Mouse (Mus musculus): ENCODE measurements around the gene Ubac2. TPM values are rescaled to one million over a fixed set of nuclear protein-coding genes. Genes with fewer than 3 reads are reported as not detected.

The Ubac2 gene
- polyA plus RNA-seq, 1 experiment from 2014 or later, result 72.9 TPM

DNA sequence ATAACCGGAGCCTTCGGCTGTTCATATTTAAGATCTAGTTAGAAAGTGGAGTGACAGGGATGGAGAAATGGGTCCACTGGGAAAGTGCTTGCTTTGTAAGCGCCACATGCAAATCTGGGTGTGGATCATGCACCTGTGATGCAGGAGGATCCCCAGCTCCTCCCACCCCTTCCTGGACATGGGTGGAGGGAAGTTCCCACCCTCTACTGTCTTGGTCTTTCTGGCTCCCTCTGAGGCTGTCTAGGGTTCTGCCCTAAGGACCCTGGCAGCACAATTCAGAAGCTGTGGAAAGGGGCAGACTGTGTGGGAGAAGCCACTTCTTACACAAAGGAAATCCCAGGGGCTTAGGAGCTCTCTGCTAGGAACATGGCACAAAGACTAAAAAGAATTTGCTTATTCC lies 53.2 kb downstream of the Ubac2 start:
- H3K9ac ChIP-seq (ENCODE audit: low read length), result no peak overlapping the region
- 95% methylated on average over 3 of the region's 3 CpGs for WGBS
- H3K4me2 ChIP-seq (ENCODE audit: low read depth, low read length, severe bottlenecking), result no peak overlapping the region
- no peaks in the 10 kb centered on the region for H3K36me3 ChIP-seq (ENCODE audit: control insufficient read depth, insufficient read depth, low read length)
- H3K27me3 ChIP-seq (ENCODE audit: control insufficient read depth, insufficient read depth, low read length), result no peaks in the 10 kb centered on the region
- H3K4me1 ChIP-seq (replicated peaks; ENCODE audit: control insufficient read depth, insufficient read depth, low read length), result no peaks in the 10 kb centered on the region
- no peak for DNase-seq (ENCODE audit: low spot score)
- no peak overlapping the region for H3K4me3 ChIP-seq (ENCODE audit: low read depth, low read length)
- H3K9me3 ChIP-seq (ENCODE audit: control insufficient read depth, low read length), result no peaks in the 10 kb centered on the region
- no peak overlapping the region for H3K27ac ChIP-seq (ENCODE audit: low read depth, low read length)
- no peak for ATAC-seq (replicated peaks; ENCODE audit: low FRiP score)

DNA sequence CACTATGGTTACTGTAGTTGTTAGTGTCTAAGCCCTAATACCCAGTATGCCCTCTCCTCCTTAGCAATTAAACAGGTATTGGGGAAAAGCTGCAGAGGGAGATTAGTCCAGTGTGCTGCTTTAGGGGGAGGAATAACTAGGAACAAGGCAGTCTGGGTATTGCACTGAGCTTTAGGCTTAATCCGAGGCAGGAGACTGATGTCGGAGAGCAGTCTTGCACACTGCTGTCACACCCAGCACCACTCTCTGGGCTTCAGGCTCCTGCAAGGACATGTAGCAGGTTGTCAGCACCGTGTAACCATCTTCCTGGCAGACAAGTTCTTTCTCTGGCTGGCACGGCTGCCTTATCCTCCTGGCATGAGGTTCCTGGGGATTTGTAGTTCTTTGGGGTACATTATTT lies 53.8 kb downstream of the Ubac2 start:
- Histone ChIP-seq H3K27me3 (ENCODE audit: control insufficient read depth, insufficient read depth, low read length) (no peaks in the 10 kb centered on the region), H3K27ac (ENCODE audit: low read depth, low read length) (no peak overlapping the region), H3K9me3 (ENCODE audit: control insufficient read depth, low read length) (no peaks in the 10 kb centered on the region), H3K4me3 (ENCODE audit: low read depth, low read length) (no peak overlapping the region), H3K4me1 (replicated peaks; ENCODE audit: control insufficient read depth, insufficient read depth, low read length) (no peaks in the 10 kb centered on the region), H3K36me3 (ENCODE audit: control insufficient read depth, insufficient read depth, low read length) (no peaks in the 10 kb centered on the region), H3K4me2 (ENCODE audit: low read depth, low read length, severe bottlenecking) (no peak overlapping the region), H3K9ac (ENCODE audit: low read length) (no peak overlapping the region)
- WGBS, result 78% methylated on average over 4 of the region's 4 CpGs
- ATAC-seq (replicated peaks; ENCODE audit: low FRiP score) (no peak), DNase-seq (ENCODE audit: low spot score) (no peak)

GRCm38 (mm10) chr14:121933906-121934596 lies 55.6 kb downstream of the Ubac2 start:
- H3K4me1 ChIP-seq (replicated peaks; ENCODE audit: control insufficient read depth, insufficient read depth, low read length), result no peaks in the 10 kb centered on the region
- no peaks in the 10 kb centered on the region for H3K9me3 ChIP-seq (ENCODE audit: control insufficient read depth, low read length)
- H3K4me2 ChIP-seq (ENCODE audit: low read depth, low read length, severe bottlenecking), result no peak overlapping the region
- no peak overlapping the region for H3K4me3 ChIP-seq (ENCODE audit: low read depth, low read length)
- H3K27me3 ChIP-seq (ENCODE audit: control insufficient read depth, insufficient read depth, low read length), result no peaks in the 10 kb centered on the region
- ATAC-seq (replicated peaks; ENCODE audit: low FRiP score), result no peak
- DNase-seq (ENCODE audit: low spot score), result no peak
- no peak overlapping the region for H3K9ac ChIP-seq (ENCODE audit: low read length)
- WGBS, result 93% methylated on average over 7 of the region's 7 CpGs
- H3K36me3 ChIP-seq (ENCODE audit: control insufficient read depth, insufficient read depth, low read length), result no peaks in the 10 kb centered on the region
- H3K27ac ChIP-seq (ENCODE audit: low read depth, low read length), result no peak overlapping the region

GRCm38 (mm10) chr14:121934597-121934946 lies 56.2 kb downstream of the Ubac2 start:
- no peak overlapping the region for H3K9ac ChIP-seq (ENCODE audit: low read length)
- H3K4me1 ChIP-seq (replicated peaks; ENCODE audit: control insufficient read depth, insufficient read depth, low read length), result no peaks in the 10 kb centered on the region
- H3K4me2 ChIP-seq (ENCODE audit: low read depth, low read length, severe bottlenecking), result no peak overlapping the region
- WGBS, result 94% methylated on average over 5 of the region's 5 CpGs
- H3K36me3 ChIP-seq (ENCODE audit: control insufficient read depth, insufficient read depth, low read length), result no peaks in the 10 kb centered on the region
- H3K27me3 ChIP-seq (ENCODE audit: control insufficient read depth, insufficient read depth, low read length), result no peaks in the 10 kb centered on the region
- ATAC-seq (replicated peaks; ENCODE audit: low FRiP score) (no peak), DNase-seq (ENCODE audit: low spot score) (no peak)
- H3K4me3 ChIP-seq (ENCODE audit: low read depth, low read length), result no peak overlapping the region
- H3K9me3 ChIP-seq (ENCODE audit: control insufficient read depth, low read length), result no peaks in the 10 kb centered on the region
- no peak overlapping the region for H3K27ac ChIP-seq (ENCODE audit: low read depth, low read length)

GRCm38 (mm10) chr14:121936356-121936755 lies 57.9 kb downstream of the Ubac2 start:
- DNase-seq (ENCODE audit: low spot score) (no peak), ATAC-seq (replicated peaks; ENCODE audit: low FRiP score) (no peak)
- WGBS, result 94% methylated on average over 4 of the region's 4 CpGs
- Histone ChIP-seq H3K4me1 (replicated peaks; ENCODE audit: control insufficient read depth, insufficient read depth, low read length) (no peaks in the 10 kb centered on the region), H3K9ac (ENCODE audit: low read length) (no peak overlapping the region), H3K27ac (ENCODE audit: low read depth, low read length) (no peak overlapping the region), H3K9me3 (ENCODE audit: control insufficient read depth, low read length) (no peaks in the 10 kb centered on the region), H3K4me2 (ENCODE audit: low read depth, low read length, severe bottlenecking) (no peak overlapping the region), H3K4me3 (ENCODE audit: low read depth, low read length) (no peak overlapping the region), H3K36me3 (ENCODE audit: control insufficient read depth, insufficient read depth, low read length) (no peaks in the 10 kb centered on the region), H3K27me3 (ENCODE audit: control insufficient read depth, insufficient read depth, low read length) (no peaks in the 10 kb centered on the region)

- no peaks in the 10 kb centered on the region for H3K27me3 ChIP-seq (ENCODE audit: control insufficient read depth, insufficient read depth, low read length)
- no peak for DNase-seq (ENCODE audit: low spot score)
- H3K9ac ChIP-seq (ENCODE audit: low read length), result no peak overlapping the region
- ATAC-seq (replicated peaks; ENCODE audit: low FRiP score), result no peak
- H3K4me2 ChIP-seq (ENCODE audit: low read depth, low read length, severe bottlenecking), result no peak overlapping the region
- no peak overlapping the region for H3K27ac ChIP-seq (ENCODE audit: low read depth, low read length)
- H3K4me3 ChIP-seq (ENCODE audit: low read depth, low read length), result no peak overlapping the region
- H3K9me3 ChIP-seq (ENCODE audit: control insufficient read depth, low read length), result no peaks in the 10 kb centered on the region
- no peaks in the 10 kb centered on the region for H3K4me1 ChIP-seq (replicated peaks; ENCODE audit: control insufficient read depth, insufficient read depth, low read length)
- WGBS, result 81% methylated on average over 8 of the region's 8 CpGs
- H3K36me3 ChIP-seq (ENCODE audit: control insufficient read depth, insufficient read depth, low read length), result no peaks in the 10 kb centered on the region
Measured at GRCm38 (mm10) chr14:121936856-121937255, 58.4 kb downstream of the Ubac2 start.

- H3K4me2 ChIP-seq (ENCODE audit: low read depth, low read length, severe bottlenecking), result no peak overlapping the region
- DNase-seq (ENCODE audit: low spot score) (no peak), ATAC-seq (replicated peaks; ENCODE audit: low FRiP score) (no peak)
- no peak overlapping the region for H3K4me3 ChIP-seq (ENCODE audit: low read depth, low read length)
- no peaks in the 10 kb centered on the region for H3K36me3 ChIP-seq (ENCODE audit: control insufficient read depth, insufficient read depth, low read length)
- H3K4me1 ChIP-seq (replicated peaks; ENCODE audit: control insufficient read depth, insufficient read depth, low read length), result no peaks in the 10 kb centered on the region
- H3K9me3 ChIP-seq (ENCODE audit: control insufficient read depth, low read length), result no peaks in the 10 kb centered on the region
- WGBS, result 92% methylated on average over 11 of the region's 11 CpGs
- no peaks in the 10 kb centered on the region for H3K27me3 ChIP-seq (ENCODE audit: control insufficient read depth, insufficient read depth, low read length)
- no peak overlapping the region for H3K9ac ChIP-seq (ENCODE audit: low read length)
- no peak overlapping the region for H3K27ac ChIP-seq (ENCODE audit: low read depth, low read length)
Measured at GRCm38 (mm10) chr14:121937601-121938255, 59.3 kb downstream of the Ubac2 start.

DNA sequence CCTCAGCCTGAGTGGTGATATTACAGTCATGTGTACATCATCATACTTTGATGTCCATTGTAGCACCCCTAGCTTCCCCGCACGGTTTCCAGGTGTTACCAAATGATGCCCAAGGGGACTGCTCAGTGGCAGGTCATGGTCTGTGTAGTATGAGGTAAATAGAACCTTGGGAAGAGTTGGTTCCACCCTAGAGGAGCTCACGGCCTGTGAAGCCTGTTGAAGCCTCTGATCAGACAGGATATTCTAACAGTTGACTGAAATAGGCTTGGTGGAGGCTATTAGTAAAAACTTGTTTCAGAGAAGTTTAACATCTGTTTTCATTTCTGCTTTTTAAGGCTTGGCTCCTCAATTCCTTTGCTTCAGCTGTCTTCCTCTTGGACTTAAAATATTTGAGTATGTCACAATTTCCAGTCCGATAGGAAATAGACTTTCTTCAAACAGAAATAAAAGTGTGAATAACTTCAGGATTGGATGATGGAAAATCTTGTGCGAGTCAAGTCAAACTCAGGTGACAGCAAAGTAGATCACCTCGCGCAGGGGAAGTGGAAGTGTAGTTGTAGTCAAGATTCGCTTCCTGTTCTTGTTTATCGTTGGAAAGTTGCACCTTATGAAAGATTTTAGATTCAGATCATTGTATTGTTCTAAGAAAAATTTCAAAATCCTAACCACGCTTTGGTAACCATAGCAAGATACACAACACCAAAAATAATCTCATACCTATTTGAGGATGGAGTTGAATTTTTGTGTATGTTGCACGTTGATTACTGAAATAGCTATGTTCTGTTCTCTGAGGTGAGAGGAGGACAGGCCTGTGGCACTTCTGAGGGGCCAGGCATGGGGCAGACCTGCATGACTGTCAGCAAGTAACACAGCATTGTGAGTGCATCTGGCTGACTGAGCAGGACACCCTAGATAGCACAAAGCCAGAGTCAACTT lies 60.1 kb downstream of the Ubac2 start:
- ATAC-seq (replicated peaks; ENCODE audit: low FRiP score), result no peak
- WGBS, result 95% methylated on average over 11 of the region's 11 CpGs
- Histone ChIP-seq H3K9me3 (ENCODE audit: control insufficient read depth, low read length) (no peaks in the 10 kb centered on the region), H3K4me3 (ENCODE audit: low read depth, low read length) (no peak overlapping the region), H3K27me3 (ENCODE audit: control insufficient read depth, insufficient read depth, low read length) (no peaks in the 10 kb centered on the region), H3K4me1 (replicated peaks; ENCODE audit: control insufficient read depth, insufficient read depth, low read length) (no peaks in the 10 kb centered on the region), H3K9ac (ENCODE audit: low read length) (no peak overlapping the region), H3K27ac (ENCODE audit: low read depth, low read length) (no peak overlapping the region), H3K36me3 (ENCODE audit: control insufficient read depth, insufficient read depth, low read length) (no peaks in the 10 kb centered on the region), H3K4me2 (ENCODE audit: low read depth, low read length, severe bottlenecking) (no peak overlapping the region)
- no peak for DNase-seq (ENCODE audit: low spot score)

All from forebrain, embryonic 11.5 days (tissue).